Mouse (Mus musculus) forebrain, embryonic 14.5 days (tissue): ENCODE data around the gene Arl1. TPM values are rescaled to one million over a fixed set of nuclear protein-coding genes. Genes with fewer than 3 reads are reported as not detected.
"Not testable (repeated sequence)": the region's sequence is repeated elsewhere in the genome, so short reads cannot be mapped to it uniquely, and the experiment has no call there.

Experiments
- ATAC-seq: fragments of 200-750 bp; cut with Nextera tagmentation; 2 replicates; pipeline ENCODE4 v1.8.0; 2017; ENCODE audit warnings: mild to moderate bottlenecking, moderate library complexity
- DNase-seq: peaks from one replicate; pipeline ENCODE4 v3.0.0-alpha.2; 2015; ENCODE audit warnings: low spot score
- H3K27ac ChIP-seq: fragments of 300-500 bp; sonication (generic); 2 replicates; pipeline ENCODE4 v1.5.1; 2014; ENCODE audit warnings: low read depth, mild to moderate bottlenecking, control low read depth, low read length, moderate library complexity
- H3K27me3 ChIP-seq: fragments of 300-500 bp; sonication (generic); replicated peaks from 2 replicates; pipeline ENCODE4 v1.6.1; 2014; ENCODE audit warnings: low read length, control low read depth, mixed read lengths; ENCODE audit not compliant: control insufficient read depth, insufficient read depth
- H3K36me3 ChIP-seq: fragments of 300-500 bp; sonication (generic); 2 replicates; pipeline ENCODE4 v1.6.1; 2014; ENCODE audit warnings: low read length, control low read depth; ENCODE audit not compliant: control insufficient read depth, insufficient read depth
- H3K4me1 ChIP-seq: fragments of 300-500 bp; sonication (generic); 2 replicates; pipeline ENCODE4 v1.6.1; 2014; ENCODE audit warnings: antibody characterized with exemption, low read length, control low read depth; ENCODE audit not compliant: control insufficient read depth, insufficient read depth
- H3K4me2 ChIP-seq: fragments of 300-500 bp; sonication (generic); 2 replicates; pipeline ENCODE4 v1.6.1; 2014; ENCODE audit warnings: mild to moderate bottlenecking, control low read depth, low read length
- H3K4me3 ChIP-seq: fragments of 300-500 bp; sonication (generic); 2 replicates; pipeline ENCODE4 v1.5.1; 2014; ENCODE audit warnings: low read depth, low read length, control low read depth
- H3K9ac ChIP-seq: fragments of 300-500 bp; sonication (generic); 2 replicates; pipeline ENCODE4 v1.6.1; 2014; ENCODE audit warnings: mild to moderate bottlenecking, low read length, control low read depth, moderate library complexity
- H3K9me3 ChIP-seq: fragments of 300-500 bp; sonication (generic); replicated peaks from 2 replicates; pipeline ENCODE4 v1.6.1; 2016; ENCODE audit warnings: low read length, control low read depth, mixed read lengths; ENCODE audit not compliant: control insufficient read depth
- WGBS: fragments of 180-500 bp; shearing (Covaris S2); extraction: QIAGEN DNeasy Blood & Tissue Kit; methylation state at CpG from one replicate; pipeline ENCODE4 v1.1.7; 2014; 5-methylcytosine and 5-hydroxymethylcytosine counted together
- polyA plus RNA-seq: library from polyadenylated mRNA; unstranded; fragments of >200 nt; fragmentation: Nextera tagmentation; extraction: Ambion mirVana; gene quantifications from 2 replicates; pipeline ENCODE4 v1.2.1, GENCODE M21; 2014

The Arl1 gene
- polyA plus RNA-seq, 1 experiment from 2014 or later = 155 TPM

DNA sequence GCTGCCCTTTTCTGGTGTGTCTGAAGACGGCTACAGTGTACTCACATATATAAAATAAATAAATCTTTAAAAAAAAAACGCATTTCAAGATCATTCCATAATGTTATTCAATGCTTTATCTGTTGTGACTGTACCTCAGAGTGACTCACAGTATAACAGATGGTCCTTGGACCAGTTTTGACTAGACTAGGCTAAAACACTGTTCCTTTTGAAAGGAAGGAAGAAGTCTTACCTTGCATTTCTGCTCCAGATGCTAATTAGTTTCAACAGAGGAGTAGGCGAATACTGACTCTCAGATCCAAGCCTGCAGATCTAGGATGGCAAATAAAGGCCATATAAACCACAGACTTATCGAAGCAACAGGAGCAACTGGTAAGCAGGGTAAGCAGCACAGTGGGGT, 50.1 kb downstream of the Arl1 start:
- no peak for ATAC-seq
- H3K4me2 ChIP-seq = no peak overlapping the region
- 93% methylated on average over 4 of the region's 4 CpGs for whole genome bisulfite sequencing
- peaks cover 41% of the 10 kb centered on the region for H3K36me3 ChIP-seq
- no peak overlapping the region for H3K27ac ChIP-seq
- no peaks in the 10 kb centered on the region for H3K27me3 ChIP-seq
- no peak for DNase-seq
- H3K4me3 ChIP-seq = no peak overlapping the region
- H3K9ac ChIP-seq = no peak overlapping the region
- H3K9me3 ChIP-seq = no peaks in the 10 kb centered on the region
- H3K4me1 ChIP-seq = no peaks in the 10 kb centered on the region

DNA sequence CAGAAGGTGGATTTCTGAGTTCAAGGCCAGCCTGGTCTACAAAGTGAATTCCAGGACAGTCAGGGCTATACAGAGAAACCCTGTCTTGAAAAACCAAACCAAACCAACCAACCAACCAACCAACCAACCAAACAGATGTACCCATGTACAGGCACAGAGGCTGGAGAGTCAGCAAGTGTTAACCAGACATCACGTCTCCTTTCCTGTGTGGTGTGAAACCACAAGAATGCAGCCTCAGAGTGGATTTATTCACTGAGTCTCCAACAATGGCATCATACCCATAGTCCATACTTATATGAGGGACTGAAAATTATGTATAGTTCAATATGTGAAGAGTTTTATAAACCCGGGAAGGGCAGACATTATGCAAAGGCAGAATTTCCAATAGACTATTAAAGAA, 52.5 kb downstream of the Arl1 start:
- H3K36me3 ChIP-seq = peaks cover 35% of the 10 kb centered on the region
- not testable (repeated sequence) for H3K4me2 ChIP-seq, DNase-seq, H3K27ac ChIP-seq, ATAC-seq, H3K4me1 ChIP-seq, H3K27me3 ChIP-seq, H3K4me3 ChIP-seq, H3K9me3 ChIP-seq, H3K9ac ChIP-seq
- 93% methylated on average over 2 of the region's 2 CpGs for WGBS

GRCm38 (mm10) chr10:88783941-88784340, 53.3 kb downstream of the Arl1 start:
- Histone ChIP-seq H3K27ac (no peak overlapping the region), H3K4me1 (no peaks in the 10 kb centered on the region), H3K9me3 (no peaks in the 10 kb centered on the region), H3K9ac (no peak overlapping the region), H3K4me3 (no peak overlapping the region), H3K4me2 (no peak overlapping the region), H3K27me3 (no peaks in the 10 kb centered on the region), H3K36me3 (peaks cover 34% of the 10 kb centered on the region)
- ATAC-seq (no peak), DNase-seq (no peak)
- WGBS = 91% methylated on average over 5 of the region's 5 CpGs

DNA sequence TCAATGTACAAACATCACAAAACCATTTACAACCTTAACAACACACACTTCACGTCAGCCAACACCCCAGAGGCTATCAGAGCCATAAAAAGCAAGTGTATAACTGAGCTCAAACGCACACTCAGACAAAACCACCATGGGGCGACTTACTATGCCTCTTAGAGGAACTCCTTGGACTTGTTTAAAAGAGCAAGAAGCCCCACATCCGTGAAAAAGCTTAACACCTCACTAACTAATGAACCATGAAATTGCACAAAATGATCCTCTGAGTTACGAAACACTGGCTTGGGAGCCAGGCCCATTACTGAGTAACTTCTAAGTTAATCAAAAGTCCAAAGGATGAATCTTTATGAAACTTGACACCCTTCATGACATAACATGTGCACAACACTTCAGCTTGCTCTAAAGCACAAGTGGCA, 53.9 kb downstream of the Arl1 start:
- Histone ChIP-seq H3K4me1 (no peaks in the 10 kb centered on the region), H3K27me3 (no peaks in the 10 kb centered on the region), H3K36me3 (peaks cover 34% of the 10 kb centered on the region), H3K9me3 (no peaks in the 10 kb centered on the region), H3K27ac (no peak overlapping the region), H3K4me3 (no peak overlapping the region), H3K9ac (no peak overlapping the region), H3K4me2 (no peak overlapping the region)
- no peak for DNase-seq
- 81% methylated on average over 5 of the region's 5 CpGs for WGBS
- no peak for ATAC-seq

GRCm38 (mm10) chr10:88793671-88794070, 63.0 kb downstream of the Arl1 start:
- DNase-seq (no peak), ATAC-seq (no peak)
- H3K9ac ChIP-seq = no peak overlapping the region
- no peaks in the 10 kb centered on the region for H3K4me1 ChIP-seq
- H3K9me3 ChIP-seq = no peaks in the 10 kb centered on the region
- H3K36me3 ChIP-seq = peaks cover 48% of the 10 kb centered on the region
- H3K27me3 ChIP-seq = no peaks in the 10 kb centered on the region
- H3K4me2 ChIP-seq = no peak overlapping the region
- no peak overlapping the region for H3K27ac ChIP-seq
- H3K4me3 ChIP-seq = no peak overlapping the region

Other genes starting within 250 kb of the Arl1 start
- gene Chpt1, start 226.8 kb upstream of the Arl1 start, polyA plus RNA-seq = 4.6 and 5.0 TPM in 2 replicates
- 0.52 and 1.4 TPM in 2 replicates for gene Mybpc1, start 125.7 kb upstream of the Arl1 start, polyA plus RNA-seq
- gene Spic, start 45.8 kb upstream of the Arl1 start, polyA plus RNA-seq = 0.16 and 0.25 TPM in 2 replicates
- gene Utp20, start 95.9 kb downstream of the Arl1 start, polyA plus RNA-seq = 10.7 and 11.7 TPM in 2 replicates
- gene Slc5a8, start 155.1 kb downstream of the Arl1 start, polyA plus RNA-seq = 0.03 TPM in 1 of 2 replicates, not detected in the other